Mouse (Mus musculus): ENCODE measurements around the gene Bcl3.

The Bcl3 gene

DNA sequence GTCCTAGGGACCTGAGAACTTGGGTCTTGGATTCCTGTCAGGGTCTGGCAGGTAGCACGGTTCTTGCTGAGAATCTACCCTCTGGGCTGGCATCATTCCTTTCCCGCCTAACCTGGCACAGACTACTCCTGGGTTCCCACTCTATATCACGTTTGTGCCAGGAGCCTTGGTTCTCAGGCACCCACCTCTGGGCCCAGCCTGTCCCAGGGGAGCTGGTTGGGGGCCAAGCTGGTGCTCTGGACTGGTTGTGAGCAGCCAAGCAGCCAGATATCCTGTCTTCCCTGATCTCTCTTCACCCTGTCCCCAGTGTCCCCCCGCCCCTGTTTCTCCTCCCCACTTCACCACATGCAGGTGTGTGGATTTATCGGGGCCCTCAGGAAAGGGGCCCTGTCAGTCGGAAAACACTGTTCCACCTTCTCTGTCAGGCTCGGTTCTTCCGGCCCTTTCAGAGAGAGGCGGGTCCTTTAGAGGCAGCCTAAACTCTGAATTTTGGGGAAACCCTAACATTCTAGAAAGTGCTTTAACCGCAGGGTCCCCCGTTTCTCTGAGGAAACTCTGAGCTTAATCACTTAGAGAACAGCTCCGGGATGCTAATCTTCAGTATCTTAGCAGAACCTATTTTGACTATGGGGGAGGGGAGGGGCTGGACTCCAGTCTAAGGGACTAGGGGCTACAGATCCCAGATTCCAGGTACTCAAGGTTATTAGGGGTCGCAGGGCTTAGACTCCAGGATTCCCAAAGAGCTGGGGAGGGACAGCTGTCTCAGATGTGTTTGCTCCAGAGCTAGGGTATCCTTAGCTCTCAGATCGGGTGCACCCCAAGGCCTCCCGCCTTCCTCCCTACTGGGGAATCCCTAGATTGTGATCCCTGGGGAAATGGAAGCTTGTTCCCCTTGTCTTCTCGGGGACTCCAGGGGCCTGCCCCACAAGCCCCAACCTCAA lies 52.9 kb downstream of the Bcl3 start:
- DNase-seq (ENCODE audit: low spot score): no peak

- DNase-seq (ENCODE audit: low spot score): no peak
These were observed 53.6 kb downstream of the Bcl3 start for GRCm38 (mm10) chr7:19769001-19769400.

DNA sequence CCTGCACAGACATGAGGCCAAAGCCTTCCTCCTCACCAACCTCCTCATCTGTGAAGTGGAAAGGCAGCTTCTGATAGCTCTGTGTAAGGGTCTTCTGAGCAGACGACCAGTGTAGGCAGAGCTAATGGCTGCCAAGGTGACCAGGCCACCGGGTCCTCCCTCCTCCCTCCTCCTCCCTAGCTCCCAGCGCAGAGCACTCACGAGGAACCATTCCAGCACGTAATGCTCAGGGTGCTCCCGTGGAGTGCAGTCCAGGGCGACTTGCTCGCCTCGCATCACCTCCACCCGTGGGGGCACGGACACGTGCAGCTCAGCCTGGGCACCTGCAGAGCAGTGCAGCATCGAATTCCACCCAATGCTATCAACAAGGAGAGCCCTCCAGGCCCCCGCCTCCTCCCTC lies 54.3 kb downstream of the Bcl3 start:
- DNase-seq (ENCODE audit: low spot score): no peak

GRCm38 (mm10) chr7:19764581-19764980 lies 58.0 kb downstream of the Bcl3 start:
- no peak for DNase-seq (ENCODE audit: low spot score)

- no peak for DNase-seq (ENCODE audit: low spot score)
These were observed 58.6 kb downstream of the Bcl3 start for GRCm38 (mm10) chr7:19763829-19764477.

DNA sequence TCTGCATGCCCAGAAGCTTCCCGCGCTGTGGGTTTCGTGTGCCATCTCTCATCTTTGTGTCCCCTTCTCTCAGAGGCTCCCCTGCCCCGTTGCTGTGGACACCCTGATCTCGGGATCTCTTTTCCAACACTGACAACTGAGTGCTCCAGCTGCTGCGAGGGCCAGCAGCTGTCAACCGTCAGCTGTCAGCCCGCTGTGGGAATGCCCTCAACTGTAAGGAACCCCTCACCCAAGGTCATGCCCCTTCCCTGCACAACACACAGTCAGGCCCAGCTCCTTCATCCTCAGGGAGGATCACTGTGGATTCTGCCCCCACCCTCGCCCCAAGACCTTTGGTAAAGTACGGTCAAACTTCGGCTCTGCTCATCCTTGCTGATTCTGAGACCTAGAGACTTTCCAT lies 60.3 kb downstream of the Bcl3 start:
- DNase-seq (ENCODE audit: low spot score): no peak

DNA sequence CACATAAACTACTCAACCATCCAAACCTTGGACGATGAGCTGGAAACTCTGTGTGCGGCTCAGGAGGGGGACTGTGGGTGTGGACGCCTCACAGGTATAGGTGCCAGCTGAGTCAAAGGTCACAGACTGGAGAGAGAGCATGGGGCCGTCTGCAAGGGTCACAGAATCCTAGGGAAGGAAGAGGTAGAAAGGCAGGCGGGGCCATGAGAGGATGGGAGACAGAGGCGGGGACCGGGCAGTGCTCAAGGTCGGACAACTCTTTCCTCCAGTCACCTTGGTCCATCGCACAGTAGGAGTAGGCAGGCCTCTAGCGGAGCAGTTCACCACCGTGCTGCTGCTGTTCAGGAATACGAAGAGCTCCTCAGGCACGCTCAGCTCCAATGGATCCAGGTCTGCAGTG lies 62.5 kb downstream of the Bcl3 start:
- DNase-seq (ENCODE audit: low spot score): no peak

DNA sequence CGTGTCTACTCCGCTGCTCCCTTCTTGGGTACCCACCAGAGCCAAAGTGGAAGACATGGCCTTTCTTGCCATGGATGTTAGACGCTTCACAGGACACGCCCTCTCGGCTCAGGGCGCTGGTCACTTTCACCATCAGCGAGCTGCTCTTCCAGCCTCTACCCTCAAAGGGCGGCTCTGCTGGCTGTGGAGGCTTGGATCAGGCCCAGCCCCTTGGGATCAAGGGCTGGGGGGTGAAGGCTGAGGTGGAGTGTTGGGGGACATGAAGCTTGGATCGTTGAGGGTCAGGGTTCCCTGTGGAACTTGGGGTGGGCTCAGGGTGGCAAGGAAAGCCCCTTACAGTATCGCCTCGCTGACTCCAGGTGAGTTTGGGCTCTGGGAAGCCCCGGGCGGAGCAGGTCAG lies 63.9 kb downstream of the Bcl3 start:
- DNase-seq (ENCODE audit: low spot score): no peak

Data from embryo, embryonic 10.5 days (tissue).